Mouse (Mus musculus): ENCODE measurements at regions not wholly inside any gene's neighbourhood (a gene's known extent, or its start where the extent isn't known, plus 50 kb on each side); places are given as distances from the start of the nearest gene placed in this dataset.

- TF ChIP-seq CTCF (IDR thresholded peaks at IDR 0.05; ENCODE audit: borderline replicate concordance, insufficient read depth, low read length) (no peak), POLR2A (IDR thresholded peaks at IDR 0.05; ENCODE audit: low read depth, low read length) (no peak)
These were observed 107.7 kb upstream of the Kdm8 start for GRCm38 (mm10) chr7:125336826-125337225.
